Mouse (Mus musculus): Measurements from ENCODE around the gene Zfp775.

Gene Zfp775

GRCm38 (mm10) chr6:48628808-48629660 lies 27.2 kb downstream of the Zfp775 start:
- peak; percentile 77 for DNase-seq

DNA sequence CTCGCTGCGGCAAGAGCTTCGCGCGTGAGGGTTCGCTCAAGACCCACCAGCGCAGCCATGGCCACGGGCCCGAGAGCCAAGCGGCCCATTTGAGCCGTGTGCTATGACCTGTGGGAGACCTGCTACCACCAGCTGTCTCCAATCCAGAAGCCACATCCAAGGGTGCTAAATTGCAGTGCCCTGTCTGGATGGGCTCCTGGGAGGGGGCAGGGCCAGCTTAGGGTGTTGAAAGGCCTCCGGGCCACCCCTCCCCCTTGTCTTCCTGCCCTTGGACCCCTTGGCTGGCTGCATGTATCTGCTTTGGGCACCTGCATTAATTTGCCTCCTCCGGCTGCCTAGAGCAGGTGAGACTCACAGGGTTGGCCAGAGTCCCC lies 27.8 kb downstream of the Zfp775 start:
- no peak for DNase-seq

DNA sequence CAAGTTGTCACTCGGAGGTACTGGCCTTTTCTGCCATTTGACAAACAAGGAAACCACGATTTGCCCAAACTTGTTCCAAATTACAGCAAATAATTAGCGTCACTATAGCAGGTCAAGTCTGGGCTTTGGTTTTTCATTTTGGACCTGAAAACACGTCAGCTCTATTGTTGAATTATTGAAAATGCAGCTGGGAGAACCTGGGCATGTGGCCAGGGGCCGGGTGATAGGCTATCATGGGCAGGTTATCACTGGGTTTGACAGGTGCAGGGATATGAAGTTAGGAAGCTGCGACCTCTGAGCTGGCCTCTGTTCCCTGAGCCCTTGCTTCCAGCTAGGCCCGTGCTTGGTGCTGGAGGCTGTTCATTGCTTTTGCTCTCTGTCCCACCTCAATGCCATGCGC lies 29.0 kb downstream of the Zfp775 start:
- no peak for DNase-seq

DNA sequence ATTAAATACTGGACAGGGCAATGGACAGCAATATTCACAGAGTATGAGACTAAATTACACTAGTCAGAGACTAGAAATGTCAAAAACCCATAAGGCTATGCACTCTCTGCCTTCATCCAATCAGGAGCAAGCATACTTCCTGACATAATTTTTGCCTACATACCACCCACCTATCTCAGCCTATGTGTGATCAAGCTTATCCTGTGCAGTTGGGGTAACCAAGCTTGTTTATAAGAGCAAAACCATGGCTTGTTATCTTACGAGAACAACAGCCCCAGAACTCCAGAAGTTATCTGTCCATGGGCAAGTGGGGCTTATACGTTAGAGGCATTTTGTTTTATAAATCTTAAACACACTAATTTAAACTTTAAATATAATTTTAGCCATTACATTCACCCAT lies 33.2 kb downstream of the Zfp775 start:
- DNase-seq: no peak

GRCm38 (mm10) chr6:48636515-48636914 lies 34.7 kb downstream of the Zfp775 start:
- peak; percentile 43 for DNase-seq

DNA sequence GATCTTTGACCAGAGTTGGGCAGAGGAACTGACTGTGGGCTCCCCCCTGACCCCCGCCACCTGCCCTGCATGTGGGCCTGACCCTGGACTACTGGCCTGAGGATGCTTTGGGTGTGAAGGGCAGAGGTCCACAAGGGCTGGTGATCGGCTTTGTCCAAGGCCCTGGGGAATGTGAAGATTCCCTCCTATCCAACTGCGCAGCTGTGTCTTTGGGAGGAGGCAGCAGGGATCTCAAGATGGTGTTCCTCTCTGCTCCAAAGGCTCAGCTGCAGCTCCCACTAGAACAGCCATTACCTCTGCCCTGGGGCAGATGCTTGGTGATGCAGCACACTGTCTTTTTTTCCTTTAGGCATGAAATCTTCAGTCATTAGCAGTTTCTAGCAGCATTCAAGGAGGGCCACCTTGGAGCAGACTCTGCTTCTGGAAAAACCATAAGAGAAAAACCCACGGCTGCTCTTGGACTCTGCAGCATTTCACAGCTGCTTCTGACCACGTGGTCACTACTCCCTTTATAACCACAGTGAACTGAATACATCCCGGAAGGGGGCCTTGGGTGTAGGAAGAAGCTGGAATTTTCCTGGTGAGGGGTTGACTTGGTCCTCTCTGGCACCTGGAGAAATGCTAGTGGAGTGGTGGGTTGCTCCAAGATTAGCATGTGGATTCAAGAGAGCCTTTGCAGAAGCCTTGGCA lies 36.1 kb downstream of the Zfp775 start:
- no peak for DNase-seq

- no peak for DNase-seq
Observed at GRCm38 (mm10) chr6:48638553-48638952, 36.7 kb downstream of the Zfp775 start.

- no peak for DNase-seq
Observed at GRCm38 (mm10) chr6:48641391-48641790, 39.5 kb downstream of the Zfp775 start.

DNA sequence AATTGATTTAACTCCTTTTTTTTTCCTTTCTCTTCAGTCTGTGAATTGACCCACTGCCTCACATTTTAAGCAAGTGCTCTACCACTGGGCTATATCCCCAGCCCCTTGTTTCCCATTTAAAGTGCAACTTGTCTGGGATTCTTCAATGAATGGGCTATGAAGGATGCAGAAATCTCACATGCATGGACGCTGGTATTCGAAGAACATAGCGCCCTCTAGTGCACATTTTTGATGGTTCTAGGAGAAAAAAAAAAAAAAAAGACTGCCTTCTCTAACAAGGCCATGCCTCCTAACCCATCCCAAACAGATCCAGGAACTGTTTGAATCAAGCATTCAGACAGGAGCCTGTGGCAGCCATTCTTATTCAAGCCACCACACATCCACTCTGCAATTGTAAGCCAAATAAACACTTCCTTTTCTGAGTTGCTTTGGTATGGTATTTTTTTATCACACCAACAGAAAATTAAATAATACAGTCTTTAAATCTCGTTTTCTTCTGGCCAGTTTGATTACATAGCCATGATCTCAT lies 41.0 kb downstream of the Zfp775 start:
- peak; percentile 89 for DNase-seq

- peak; percentile 79 for DNase-seq
Observed at GRCm38 (mm10) chr6:48645660-48646308, 43.9 kb downstream of the Zfp775 start.

DNA sequence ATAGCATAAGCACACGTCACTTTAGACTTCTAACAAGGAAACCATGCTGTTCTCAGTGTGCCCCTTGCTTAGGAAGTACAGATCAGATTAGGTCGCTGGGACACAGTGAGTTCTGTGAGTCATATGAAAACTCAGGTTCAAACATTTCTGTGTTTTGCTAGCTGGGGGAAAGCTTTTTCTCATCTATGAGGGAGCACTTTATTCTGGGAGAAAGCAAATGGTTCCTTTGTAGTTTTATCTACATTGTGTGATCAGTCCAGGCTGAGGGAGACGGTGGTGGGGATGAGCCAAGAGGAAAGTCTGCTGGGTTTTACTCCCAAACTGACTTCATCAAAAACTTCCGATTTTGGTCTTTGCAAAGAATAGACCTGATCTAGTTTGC lies 44.4 kb downstream of the Zfp775 start:
- no peak for DNase-seq

DNA sequence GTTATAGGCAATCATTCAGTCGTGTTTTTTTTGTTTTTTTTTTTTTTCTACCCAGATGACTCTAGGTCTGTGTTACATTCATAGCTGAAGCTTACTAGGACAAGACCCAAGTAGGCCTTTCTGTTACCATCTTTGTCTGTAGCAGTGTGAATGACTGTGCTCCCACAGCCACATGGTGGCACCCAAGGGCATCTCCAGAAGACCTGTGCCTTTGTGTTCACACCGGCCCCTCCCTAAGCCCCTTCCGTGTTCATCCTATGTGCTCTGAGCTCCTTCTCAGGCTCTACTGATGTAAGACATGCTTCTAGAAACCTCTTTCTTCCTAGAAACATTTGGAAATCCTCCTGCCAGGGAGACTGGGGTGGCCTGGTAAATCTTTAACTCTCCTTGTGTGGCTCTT lies 45.1 kb downstream of the Zfp775 start, which contains the start of gene Gimap8:
Gene Gimap8 (plus strand): TSS at position 240 of the 400 bp plus-strand sequence.
- DNase-seq: peak; percentile 44

DNA sequence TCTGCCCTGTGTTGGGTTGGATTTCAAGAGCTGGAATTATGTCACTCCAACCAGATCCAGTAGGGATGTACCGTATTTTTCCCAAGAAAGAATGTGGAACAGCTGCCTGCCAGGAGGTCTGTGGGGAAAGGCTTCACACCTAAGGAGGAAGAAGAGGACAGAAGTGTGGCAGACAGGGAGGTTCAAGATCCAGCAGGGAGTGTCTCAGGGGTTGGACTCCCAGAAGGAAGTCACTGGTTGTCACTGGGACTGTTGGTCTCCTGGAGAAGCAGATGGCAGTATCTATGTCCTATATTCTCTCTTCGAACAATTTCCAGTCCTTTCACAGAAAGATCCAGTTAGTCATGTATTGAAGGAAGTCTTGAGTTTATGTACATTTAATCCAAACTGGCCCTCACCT lies 45.7 kb downstream of the Zfp775 start:
- no peak for DNase-seq

- DNase-seq: no peak
Observed at GRCm38 (mm10) chr6:48648779-48649178, 46.9 kb downstream of the Zfp775 start.

GRCm38 (mm10) chr6:48650041-48650440 lies 48.2 kb downstream of the Zfp775 start:
- no peak for DNase-seq

GRCm38 (mm10) chr6:48658721-48659120 lies 56.9 kb downstream of the Zfp775 start:
- DNase-seq: no peak

DNA sequence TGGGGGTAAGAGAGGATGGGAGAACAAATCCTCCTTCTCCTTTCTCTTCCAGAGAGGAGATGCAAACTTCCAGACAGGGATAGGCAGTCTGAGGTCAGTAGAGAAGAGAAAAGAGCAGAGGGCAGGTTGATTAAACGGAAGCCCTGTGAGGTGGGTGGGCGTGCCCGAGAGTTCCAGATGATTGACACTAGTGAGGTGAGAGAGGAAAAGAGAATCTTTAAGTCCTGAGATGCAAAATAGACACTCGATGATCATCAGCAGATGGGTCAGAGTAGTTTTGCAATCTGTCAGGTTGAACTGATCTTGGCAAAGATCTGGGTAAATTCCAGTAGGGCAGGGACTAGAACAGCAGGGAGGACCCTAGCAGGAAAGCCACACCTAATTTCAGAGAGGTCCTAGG lies 62.9 kb downstream of the Zfp775 start:
- DNase-seq: no peak

- no peak for DNase-seq
Observed at GRCm38 (mm10) chr6:48665471-48665870, 63.6 kb downstream of the Zfp775 start.

- no peak for DNase-seq
Observed at GRCm38 (mm10) chr6:48666159-48666586, 64.3 kb downstream of the Zfp775 start.

DNA sequence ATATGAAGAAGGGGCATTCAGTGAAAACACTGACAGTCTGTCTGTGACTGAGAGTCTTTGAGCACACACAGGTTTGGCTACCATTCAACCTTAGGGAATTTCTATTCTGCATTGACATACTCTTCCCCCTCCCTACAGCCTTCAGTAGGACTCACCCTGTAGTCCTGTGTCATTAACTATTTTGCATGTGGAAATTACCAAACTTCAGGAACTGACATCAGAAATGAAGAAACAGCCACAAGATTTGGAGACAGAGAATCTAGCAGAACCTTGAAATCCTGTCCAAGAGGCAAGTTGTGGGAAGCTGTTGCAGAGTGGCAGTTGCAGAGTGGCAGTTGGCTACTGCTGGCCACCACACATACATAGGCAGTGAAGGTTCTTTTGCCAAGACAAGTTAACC lies 66.2 kb downstream of the Zfp775 start:
- no peak for DNase-seq

DNA sequence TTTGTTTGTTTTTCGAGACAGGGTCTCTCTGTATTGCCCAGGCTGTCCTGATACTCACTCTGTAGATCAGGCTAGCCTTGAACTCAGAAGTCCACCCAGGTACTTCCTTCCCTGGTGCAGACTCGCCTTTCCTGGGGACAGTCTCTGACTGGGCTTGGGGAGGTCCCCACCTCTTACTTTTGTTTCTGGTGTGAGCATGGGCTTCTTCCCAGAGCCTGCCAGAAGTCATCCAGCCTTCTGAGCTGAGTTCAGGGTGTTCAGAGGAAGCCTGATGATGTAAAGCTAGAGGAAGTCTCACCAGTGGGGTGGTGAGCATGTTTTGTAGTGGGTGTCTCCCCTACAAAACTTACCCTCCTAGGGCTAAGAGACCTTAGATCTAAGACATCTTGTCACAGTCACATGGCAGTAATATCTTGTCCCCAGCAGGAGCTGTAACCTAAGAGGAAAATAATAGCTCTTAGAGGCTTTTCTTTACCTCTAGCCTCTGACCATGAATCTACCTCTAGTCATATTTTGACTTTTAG lies 67.6 kb downstream of the Zfp775 start:
- DNase-seq: no peak
